Mouse (Mus musculus) limb, embryonic 14.5 days (tissue): Measurements from ENCODE around the gene Lpin1. TPM values are rescaled to one million over a fixed set of nuclear protein-coding genes. Genes with fewer than 3 reads are reported as not detected.

ENCODE experiments used
- ATAC-seq: fragments of 200-750 bp; cut with Nextera tagmentation; 2 replicates; pipeline ENCODE4 v1.8.0; 2017; ENCODE audit warnings: low read depth, moderate number of reproducible peaks, moderate TSS enrichment; ENCODE audit not compliant: low FRiP score
- DNase-seq: peaks from one replicate; pipeline ENCODE4 v3.0.0-alpha.2; 2015; ENCODE audit warnings: low spot score
- H3K27ac ChIP-seq: fragments of 300-500 bp; sonication (generic); replicated peaks from 2 replicates; pipeline ENCODE4 v1.5.1; 2014; ENCODE audit warnings: low read depth, mild to moderate bottlenecking, low read length, moderate library complexity, mixed read lengths
- H3K27me3 ChIP-seq: fragments of 300-500 bp; sonication (generic); 2 replicates; pipeline ENCODE4 v1.6.1; 2014; ENCODE audit warnings: low read length, mixed read lengths; ENCODE audit not compliant: control insufficient read depth, insufficient read depth
- H3K36me3 ChIP-seq: fragments of 300-500 bp; sonication (generic); 2 replicates; pipeline ENCODE4 v1.6.1; 2014; ENCODE audit warnings: mild to moderate bottlenecking, low read length, moderate library complexity, mixed read lengths; ENCODE audit not compliant: control insufficient read depth, insufficient read depth
- H3K4me1 ChIP-seq: fragments of 300-500 bp; sonication (generic); 2 replicates; pipeline ENCODE4 v1.6.1; 2014; ENCODE audit warnings: antibody characterized with exemption, low read length, mixed read lengths; ENCODE audit not compliant: control insufficient read depth, insufficient read depth
- H3K4me2 ChIP-seq: fragments of 300-500 bp; sonication (generic); replicated peaks from 2 replicates; pipeline ENCODE4 v1.6.1; 2014; ENCODE audit warnings: low read depth, mild to moderate bottlenecking, low read length, moderate library complexity; ENCODE audit not compliant: severe bottlenecking
- H3K4me3 ChIP-seq: fragments of 300-500 bp; sonication (generic); replicated peaks from 2 replicates; pipeline ENCODE4 v1.5.1; 2014; ENCODE audit warnings: low read length
- H3K9ac ChIP-seq: fragments of 300-500 bp; sonication (generic); 2 replicates; pipeline ENCODE4 v1.6.1; 2014; ENCODE audit warnings: mild to moderate bottlenecking, low read depth, low read length, moderate library complexity; ENCODE audit not compliant: severe bottlenecking
- H3K9me3 ChIP-seq: fragments of 300-500 bp; sonication (generic); 2 replicates; pipeline ENCODE4 v1.6.1; 2016; ENCODE audit warnings: low read length; ENCODE audit not compliant: control insufficient read depth
- POLR2A ChIP-seq: fragments of 200-500 bp; IDR thresholded peaks from 2 replicates; pipeline ENCODE4 v1.8.0; 2012; ENCODE audit warnings: inconsistent platforms, mild to moderate bottlenecking, moderate library complexity, borderline replicate concordance; ENCODE audit not compliant: insufficient read depth, insufficient read length; ENCODE audit errors: extremely low read depth
- WGBS: fragments of 180-500 bp; shearing (Covaris S2); extraction: QIAGEN DNeasy Blood & Tissue Kit; methylation state at CpG from one replicate; pipeline ENCODE4 v1.1.7; 2014; 5-methylcytosine and 5-hydroxymethylcytosine counted together
- polyA plus RNA-seq, 2 experiments: library from polyadenylated mRNA; depleted of rRNA in 1 of 2; stranded (reverse) in 1 of 2; unstranded in 1 of 2; fragments of >200 nt; fragmentation: Nextera tagmentation in 1 of 2; extraction: Ambion mirVana in 1 of 2; gene quantifications; 2 replicates each; pipeline versions ENCODE4 v1.2.1 to v1.2.3; 2012 to 2014

Gene Lpin1
- polyA plus RNA-seq, 2 experiments: 6.4 to 6.5 TPM

- DNase-seq (no peak), ATAC-seq (no peak)
- WGBS: 89% methylated on average over 10 of the region's 10 CpGs
- H3K27ac ChIP-seq: no peak overlapping the region
- no peak overlapping the region for H3K4me3 ChIP-seq
- H3K9me3 ChIP-seq: no peaks in the 10 kb centered on the region
- no peak overlapping the region for H3K9ac ChIP-seq
- H3K27me3 ChIP-seq: no peaks in the 10 kb centered on the region
- H3K4me1 ChIP-seq: no peaks in the 10 kb centered on the region
- peaks cover 30% of the 10 kb centered on the region for H3K36me3 ChIP-seq
- no peak overlapping the region for H3K4me2 ChIP-seq
- no peak for TF ChIP-seq POLR2A
Measured at GRCm38 (mm10) chr12:16571278-16571677, 39.5 kb downstream of the Lpin1 start.

DNA sequence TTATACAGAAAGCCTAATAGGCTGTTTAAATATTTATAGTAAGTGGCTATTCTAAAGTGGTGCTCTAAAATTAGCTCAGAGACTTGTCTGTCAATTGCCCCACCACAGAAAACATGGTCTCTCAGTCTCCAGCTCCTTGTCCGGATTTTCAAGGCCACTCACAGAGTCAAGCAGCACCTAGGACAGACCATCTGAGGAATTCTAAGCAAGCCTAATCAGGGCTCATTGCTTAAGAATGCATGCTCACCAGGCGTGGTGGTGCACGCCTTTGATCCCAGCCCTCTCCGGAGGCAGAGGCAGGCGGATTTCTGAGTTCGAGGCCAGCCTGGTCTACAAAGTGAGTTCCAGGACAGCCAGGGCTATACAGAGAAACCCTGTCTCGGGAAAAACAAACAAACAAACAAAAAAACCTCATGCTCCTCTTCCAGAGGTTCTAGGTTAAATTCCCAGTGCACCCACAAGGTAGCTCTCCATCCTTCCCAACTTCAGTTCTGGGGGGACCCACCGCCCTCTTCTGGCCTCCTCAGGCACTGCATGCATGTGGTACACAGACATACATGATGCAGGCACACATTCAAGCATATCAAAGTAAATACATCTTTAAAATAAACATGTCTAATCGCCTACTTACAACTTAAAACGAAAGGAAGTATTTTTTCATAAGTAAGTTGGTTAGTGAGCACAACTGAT lies 40.2 kb downstream of the Lpin1 start:
- Histone ChIP-seq H3K4me1 (no peaks in the 10 kb centered on the region), H3K4me3 (no peak overlapping the region), H3K4me2 (no peak overlapping the region), H3K27me3 (no peaks in the 10 kb centered on the region), H3K9me3 (no peaks in the 10 kb centered on the region), H3K9ac (no peak overlapping the region), H3K27ac (no peak overlapping the region), H3K36me3 (peaks cover 30% of the 10 kb centered on the region)
- WGBS: 90% methylated on average over 10 of the region's 10 CpGs
- no peak for DNase-seq
- no peak for TF ChIP-seq POLR2A
- ATAC-seq: no peak

DNA sequence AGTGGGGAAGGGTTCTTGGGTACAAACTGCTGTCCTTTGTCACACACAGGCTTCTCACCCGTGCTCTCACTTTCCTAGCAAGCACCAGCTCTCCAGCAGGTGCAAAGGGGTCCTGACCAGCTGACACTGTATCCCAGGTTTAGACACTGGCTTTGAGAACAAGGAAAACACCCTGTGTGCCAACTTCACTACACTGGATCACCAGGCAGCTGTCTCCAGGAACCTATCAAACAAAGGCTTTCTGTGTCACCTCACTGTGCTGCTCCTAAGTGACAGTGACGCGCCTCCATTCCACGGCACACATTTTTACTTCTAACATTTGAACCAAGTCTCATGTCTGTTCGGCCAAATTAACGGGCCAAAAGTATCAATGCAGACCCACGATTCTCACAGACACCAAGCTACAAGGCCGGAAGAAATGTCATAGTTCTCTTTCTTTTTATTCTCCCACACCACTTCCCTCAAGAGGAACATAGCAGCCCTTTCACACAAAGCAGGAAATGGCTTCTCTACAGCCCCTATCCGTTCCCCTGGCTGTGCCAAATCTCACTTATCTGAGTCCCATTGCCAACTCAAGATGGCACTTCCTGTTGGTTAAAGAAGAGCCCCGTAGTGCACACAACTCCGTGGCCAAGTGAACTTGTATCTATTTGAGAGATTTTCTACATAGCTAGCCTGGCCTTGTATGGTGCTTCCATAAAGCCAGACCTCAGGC lies 41.7 kb downstream of the Lpin1 start:
- no peaks in the 10 kb centered on the region for H3K9me3 ChIP-seq
- no peak overlapping the region for H3K9ac ChIP-seq
- ATAC-seq: no peak
- 79% methylated on average over 11 of the region's 11 CpGs for WGBS
- no peaks in the 10 kb centered on the region for H3K27me3 ChIP-seq
- H3K4me3 ChIP-seq: no peak overlapping the region
- H3K4me1 ChIP-seq: no peaks in the 10 kb centered on the region
- no peak overlapping the region for H3K4me2 ChIP-seq
- no peak for DNase-seq
- H3K27ac ChIP-seq: no peak overlapping the region
- TF ChIP-seq POLR2A: no peak
- peaks cover 39% of the 10 kb centered on the region for H3K36me3 ChIP-seq

DNA sequence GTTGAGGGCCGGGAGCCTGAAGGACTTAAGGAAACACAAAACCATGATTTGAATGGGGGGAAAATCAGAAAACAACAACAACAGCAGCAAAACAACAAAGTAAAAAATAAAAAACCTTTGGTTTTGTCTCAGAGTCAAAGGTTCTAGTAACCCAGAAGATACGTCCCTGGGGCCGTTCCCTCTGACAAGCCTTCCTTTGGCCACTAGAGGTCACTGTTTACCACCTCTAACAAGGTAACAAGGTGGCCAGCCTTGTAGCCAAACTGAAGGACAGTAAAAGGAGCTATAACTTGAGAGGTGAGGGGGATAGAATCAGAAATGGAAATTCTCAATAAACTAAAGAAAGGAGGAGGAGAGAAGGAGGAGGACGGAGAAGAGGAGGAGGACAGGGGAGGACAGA lies 42.3 kb downstream of the Lpin1 start:
- no peak overlapping the region for H3K9ac ChIP-seq
- no peak overlapping the region for H3K27ac ChIP-seq
- H3K4me1 ChIP-seq: no peaks in the 10 kb centered on the region
- DNase-seq (peak; percentile 59), ATAC-seq (0 out of 2 replicates have a peak, but pooled peaks have one; percentile 59)
- no peak overlapping the region for H3K4me3 ChIP-seq
- H3K9me3 ChIP-seq: no peaks in the 10 kb centered on the region
- H3K36me3 ChIP-seq: peaks cover 44% of the 10 kb centered on the region
- H3K4me2 ChIP-seq: no peak overlapping the region
- no peak for TF ChIP-seq POLR2A
- H3K27me3 ChIP-seq: no peaks in the 10 kb centered on the region
- 36% methylated on average over 4 of the region's 4 CpGs for WGBS

DNA sequence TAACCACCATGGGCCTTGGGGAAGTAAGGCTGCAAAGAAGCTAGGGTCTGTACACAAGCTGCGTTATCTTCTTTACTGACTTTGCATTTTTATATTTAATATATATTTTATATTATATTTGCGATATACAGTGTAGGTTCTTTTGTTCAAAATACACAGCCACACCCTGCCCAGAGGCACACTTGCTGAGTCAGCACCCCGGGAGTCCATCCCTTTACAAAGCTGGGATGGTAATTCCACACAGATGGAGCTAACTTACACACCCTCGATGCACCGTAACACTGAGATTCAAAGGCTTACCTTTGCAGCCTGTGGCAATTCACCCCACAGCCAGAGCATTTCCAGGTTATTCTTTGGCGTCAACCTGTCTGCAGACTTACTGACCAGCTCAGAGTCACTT lies 42.7 kb downstream of the Lpin1 start:
- Histone ChIP-seq H3K4me2 (no peak overlapping the region), H3K9ac (no peak overlapping the region), H3K27ac (no peak overlapping the region), H3K27me3 (no peaks in the 10 kb centered on the region), H3K4me1 (no peaks in the 10 kb centered on the region), H3K9me3 (no peaks in the 10 kb centered on the region), H3K36me3 (peaks cover 47% of the 10 kb centered on the region), H3K4me3 (no peak overlapping the region)
- ATAC-seq: no peak
- WGBS: 75% methylated on average over 6 of the region's 6 CpGs
- no peak for TF ChIP-seq POLR2A
- DNase-seq: no peak
